Mouse (Mus musculus): Measurements from ENCODE around the gene Rasd1.

The Rasd1 gene

DNA sequence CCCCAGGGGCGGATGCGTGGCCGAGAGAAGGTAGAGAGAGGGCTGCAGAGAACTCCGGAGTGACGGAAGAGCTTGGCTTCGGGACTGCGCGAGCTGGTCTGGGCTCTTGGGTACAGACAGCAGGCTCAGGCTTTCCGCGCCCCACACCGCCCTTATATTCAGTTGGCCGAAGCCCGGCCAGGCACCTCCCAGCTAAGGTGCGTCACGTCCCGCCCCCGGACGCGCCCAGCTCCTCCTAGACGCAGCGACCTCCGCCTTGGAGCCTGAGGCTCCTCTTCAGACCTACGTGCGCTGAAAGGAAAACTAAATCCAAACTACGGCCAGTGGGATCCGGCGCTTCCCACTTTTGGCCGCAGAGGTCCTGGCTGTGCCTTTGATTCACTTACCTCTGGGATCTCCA, at the start of gene Rasd1:
TSS of gene Rasd1 (minus strand) at position 127 of the 400 bp plus-strand sequence.
- peak; percentile 91 for DNase-seq (ENCODE audit: low spot score)

- DNase-seq (ENCODE audit: low spot score), result no peak
Measured at GRCm38 (mm10) chr11:60011516-60011915, 46.8 kb upstream of the Rasd1 start.

GRCm38 (mm10) chr11:60009451-60009850, 44.7 kb upstream of the Rasd1 start:
- DNase-seq (ENCODE audit: low spot score), result no peak

- no peak for DNase-seq (ENCODE audit: low spot score)
Measured at GRCm38 (mm10) chr11:60005866-60006265, 41.1 kb upstream of the Rasd1 start.

- no peak for DNase-seq (ENCODE audit: low spot score)
Measured at GRCm38 (mm10) chr11:60004716-60005115, 40.0 kb upstream of the Rasd1 start.

DNA sequence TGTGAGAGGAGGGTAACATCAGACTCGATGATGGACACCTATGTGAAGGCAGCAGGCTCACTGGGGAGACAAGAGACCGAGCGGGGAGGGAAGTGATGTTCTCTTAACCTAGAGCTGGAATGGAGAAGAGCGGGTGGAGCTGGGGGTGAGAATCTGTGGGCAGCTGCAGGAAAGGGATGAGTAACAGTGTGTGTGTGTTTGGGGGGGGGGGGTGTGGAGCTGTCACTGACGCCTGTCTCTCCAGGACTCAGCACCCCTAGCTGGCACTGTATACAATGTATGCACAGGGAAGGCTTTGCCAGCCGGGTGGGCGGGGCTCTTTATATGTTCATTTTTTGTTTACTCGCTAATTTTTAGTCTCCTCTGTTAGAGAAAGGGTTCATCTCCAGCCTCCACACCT, 39.1 kb upstream of the Rasd1 start:
- no peak for DNase-seq (ENCODE audit: low spot score)

- DNase-seq (ENCODE audit: low spot score), result no peak
Measured at GRCm38 (mm10) chr11:60001231-60001980, 36.7 kb upstream of the Rasd1 start.

GRCm38 (mm10) chr11:59994318-59994717, 29.6 kb upstream of the Rasd1 start:
- no peak for DNase-seq (ENCODE audit: low spot score)

GRCm38 (mm10) chr11:59991365-59991764, 26.6 kb upstream of the Rasd1 start:
- DNase-seq (ENCODE audit: low spot score), result no peak

- DNase-seq (ENCODE audit: low spot score), result no peak
Measured at GRCm38 (mm10) chr11:59989406-59989805, 24.7 kb upstream of the Rasd1 start.

DNA sequence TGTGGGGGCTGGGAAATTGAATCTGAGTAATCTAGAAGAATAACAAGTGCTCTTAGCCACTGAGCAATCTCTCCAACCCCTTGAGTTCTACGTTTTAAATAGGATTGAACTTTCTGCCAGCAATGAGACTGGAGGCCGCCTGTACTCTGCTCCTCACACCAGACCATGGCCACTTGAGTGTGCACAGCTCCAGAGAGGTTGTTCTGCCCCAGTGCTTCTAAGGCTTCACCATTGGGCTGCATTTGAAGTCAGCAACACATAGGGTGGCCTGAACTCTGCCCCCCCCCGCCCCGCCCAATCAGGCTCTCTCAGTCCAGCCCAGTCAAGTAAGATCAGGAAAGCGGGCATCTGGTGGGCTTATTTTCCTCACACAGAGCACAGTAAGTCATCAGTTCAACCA, 13.1 kb upstream of the Rasd1 start:
- no peak for DNase-seq (ENCODE audit: low spot score)

DNA sequence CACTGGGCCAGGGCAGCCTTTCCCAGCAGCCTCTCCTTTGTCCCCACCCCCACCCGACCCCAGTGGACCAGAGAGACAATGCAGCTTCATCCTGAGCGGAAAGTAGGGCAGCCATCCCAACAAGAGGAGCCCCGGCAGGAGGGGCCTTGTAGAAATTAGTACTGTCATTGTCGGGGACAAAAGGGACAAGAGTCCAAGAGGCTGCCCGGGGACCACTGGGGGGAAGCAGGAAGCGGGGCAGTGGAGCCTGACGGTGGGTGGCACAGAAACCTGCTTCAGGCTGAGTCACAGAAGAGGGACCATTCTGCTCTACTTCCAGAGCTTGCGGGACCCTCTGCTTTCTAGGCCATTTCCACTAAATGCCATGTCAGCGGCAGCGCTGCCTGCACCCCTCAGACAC, 10.5 kb upstream of the Rasd1 start:
- DNase-seq (ENCODE audit: low spot score), result no peak

DNA sequence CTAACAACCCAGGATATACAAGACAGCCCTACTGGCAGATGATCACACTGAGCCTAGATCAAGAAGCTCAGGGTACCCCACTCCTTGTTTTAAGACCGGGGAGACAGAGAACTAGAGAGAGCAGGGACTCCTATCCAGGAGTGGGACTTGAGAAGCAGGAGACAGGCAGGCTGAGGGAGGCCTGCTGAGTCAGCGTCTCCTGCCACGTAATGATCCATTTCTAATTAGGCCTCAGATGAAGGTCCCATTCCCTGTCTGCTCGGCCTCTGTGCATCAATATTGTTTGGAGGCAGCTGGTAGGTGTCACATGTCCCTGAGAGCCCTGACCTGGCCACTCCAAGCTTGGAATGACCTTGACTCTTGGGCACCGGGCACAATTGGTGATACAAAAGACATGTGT, 8.6 kb upstream of the Rasd1 start:
- no peak for DNase-seq (ENCODE audit: low spot score)

- DNase-seq (ENCODE audit: low spot score), result no peak
Measured at GRCm38 (mm10) chr11:59971691-59972090, 6.9 kb upstream of the Rasd1 start.

- no peak for DNase-seq (ENCODE audit: low spot score)
Measured at GRCm38 (mm10) chr11:59970780-59971179, 6.0 kb upstream of the Rasd1 start.

DNA sequence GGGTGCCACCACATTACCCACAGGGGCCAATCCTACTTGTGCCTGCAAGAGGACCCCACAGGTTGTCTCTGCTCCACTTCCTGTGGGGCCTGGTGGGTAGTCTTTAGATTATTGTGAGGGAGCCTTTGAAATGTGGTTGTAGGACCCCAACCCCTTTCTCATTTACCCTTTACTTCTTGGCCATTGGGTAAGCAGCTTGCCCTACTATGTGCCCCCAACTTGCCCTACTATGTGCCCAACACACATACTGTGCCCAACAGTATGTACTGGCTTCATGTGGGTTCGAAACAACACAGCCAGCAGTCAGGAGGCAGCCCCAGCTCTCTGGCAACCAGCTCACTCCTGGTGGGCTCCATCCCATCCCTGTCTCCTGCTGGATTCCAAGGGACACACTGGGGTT, 3.0 kb upstream of the Rasd1 start:
- DNase-seq (ENCODE audit: low spot score), result no peak

GRCm38 (mm10) chr11:59966102-59966483, 1.3 kb upstream of the Rasd1 start:
- DNase-seq (ENCODE audit: low spot score), result no peak

GRCm38 (mm10) chr11:59965227-59966101, 720 bp upstream of the Rasd1 start:
- DNase-seq (ENCODE audit: low spot score), result peak; percentile 82

DNA sequence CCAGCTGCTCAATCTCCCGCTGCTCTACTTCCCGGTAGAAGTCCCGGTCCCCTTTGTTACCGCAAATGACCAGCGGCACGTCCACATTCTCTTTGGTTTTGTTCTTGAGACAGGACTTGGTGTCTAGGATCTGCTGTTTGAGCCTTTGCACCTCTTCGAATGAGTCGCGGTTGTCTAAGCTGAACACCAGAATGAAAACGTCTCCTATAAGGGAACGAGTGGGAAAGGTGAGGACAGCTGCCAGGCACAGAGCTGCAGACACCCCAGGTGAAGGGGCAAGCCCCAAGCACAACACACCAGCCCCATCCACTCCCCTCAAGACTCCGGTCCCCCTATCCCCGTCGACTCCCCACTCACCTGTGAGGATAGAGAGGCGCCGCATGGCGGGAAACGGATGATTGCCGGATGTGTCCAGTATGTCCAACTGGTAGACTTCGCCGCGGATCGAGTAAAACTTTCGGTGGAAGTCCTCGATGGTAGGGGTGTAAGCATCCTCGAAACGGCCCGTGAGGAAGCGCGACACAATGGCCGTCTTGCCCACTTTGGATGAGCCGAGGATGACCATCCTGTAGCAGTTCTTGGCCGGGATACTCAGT, 483 bp downstream of the Rasd1 start:
- peak; percentile 20 for DNase-seq (ENCODE audit: low spot score)

DNA sequence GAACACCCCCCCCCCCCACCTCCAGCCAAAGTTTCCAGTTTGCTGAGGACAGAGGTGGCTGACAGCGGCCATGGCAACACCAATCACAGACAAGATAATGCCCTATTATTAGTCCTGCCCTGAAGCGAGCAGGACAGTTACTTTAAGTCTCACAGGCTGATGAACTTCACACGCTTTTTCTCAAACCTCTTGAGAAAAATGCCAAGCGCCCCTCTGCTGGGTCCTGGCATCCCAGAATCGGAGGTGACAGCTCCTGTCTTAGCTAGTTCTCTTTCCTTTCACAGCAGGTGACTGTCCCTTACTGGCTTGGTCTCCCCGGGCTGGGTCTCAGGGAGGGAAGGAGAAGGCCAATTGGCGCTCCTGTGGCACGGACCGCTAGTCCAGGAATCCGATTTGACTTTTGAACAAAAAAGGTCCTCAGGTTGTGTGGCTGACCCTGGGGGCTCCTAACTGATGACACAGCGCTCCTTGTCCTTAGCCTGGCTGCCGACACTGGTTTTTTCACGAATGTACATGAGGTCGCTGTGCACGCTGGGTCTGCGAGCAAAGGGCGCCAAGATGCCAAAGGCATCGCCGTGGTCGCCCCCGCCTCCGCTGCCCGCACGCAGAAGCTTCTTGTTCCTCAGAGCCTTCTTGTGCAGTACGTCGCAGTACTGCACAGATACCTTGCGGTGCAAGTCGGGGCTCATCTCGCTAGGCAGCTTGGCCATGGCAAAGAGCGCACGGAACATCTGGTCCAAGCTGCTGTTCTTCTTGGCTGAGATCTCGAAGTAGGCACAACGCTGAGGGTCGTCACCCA, 1.2 kb downstream of the Rasd1 start:
- no peak for DNase-seq (ENCODE audit: low spot score)

DNA sequence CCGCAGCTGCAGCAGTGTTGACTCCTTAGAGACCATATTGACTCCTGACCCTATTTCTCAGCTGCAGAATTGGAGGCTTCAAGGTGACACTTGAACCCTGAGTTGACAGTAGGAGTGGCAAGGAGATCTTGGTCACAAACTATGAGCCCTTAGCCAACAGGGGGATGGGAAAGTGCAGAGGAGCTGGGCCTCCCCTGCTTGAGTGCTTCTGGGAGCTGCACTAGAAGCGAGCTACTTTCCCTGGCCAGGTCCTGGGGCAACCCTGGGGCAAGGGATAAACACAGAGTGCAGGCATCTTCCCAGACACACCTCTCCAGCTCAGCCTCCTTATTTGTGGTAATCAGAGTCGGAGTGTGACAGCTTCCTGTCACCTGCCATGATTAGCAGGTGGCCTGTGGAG, 2.2 kb downstream of the Rasd1 start:
- DNase-seq (ENCODE audit: low spot score), result no peak

DNA sequence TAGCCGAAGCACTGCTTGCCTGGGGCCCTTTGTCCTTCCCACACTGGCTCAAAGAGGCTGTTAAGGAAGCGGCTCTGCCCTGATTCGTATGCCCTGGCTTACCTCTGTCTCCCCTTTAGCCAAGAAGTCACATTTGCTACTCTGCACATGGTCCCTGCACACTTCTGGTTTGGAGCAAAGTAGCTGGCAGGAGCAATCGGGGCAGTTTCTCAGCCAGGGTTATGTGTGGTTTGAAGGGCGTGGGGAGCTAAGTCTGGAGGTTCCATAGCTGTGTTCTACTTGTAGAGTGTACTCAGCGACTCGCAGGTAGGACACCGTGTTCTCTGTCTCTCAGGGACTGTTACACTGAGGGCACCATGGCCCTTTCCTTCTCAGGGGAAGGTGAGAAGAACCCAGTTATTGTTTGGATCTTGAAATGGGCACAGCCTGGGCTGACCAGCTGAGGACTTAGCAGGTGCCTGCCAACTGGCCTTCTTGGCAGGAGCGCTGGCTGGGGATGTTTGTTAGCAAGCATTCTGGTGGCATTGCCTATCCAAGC, 3.3 kb downstream of the Rasd1 start:
- no peak for DNase-seq (ENCODE audit: low spot score)

Measured in urinary bladder, postnatal 14 days (tissue).